Mouse (Mus musculus) megakaryocyte progenitor cell, adult 5-6 weeks (primary cell): ENCODE measurements around the gene Nod2. TPM values are rescaled to one million over a fixed set of nuclear protein-coding genes. Genes with fewer than 3 reads are reported as not detected.

Experiments used
- ATAC-seq: replicated peaks from 2 replicates; pipeline ENCODE4 v1.8.0; 2016; ENCODE audit warnings: mild to moderate bottlenecking, moderate TSS enrichment, inconsistent platforms; ENCODE audit not compliant: poor library complexity
- total RNA-seq, 2 experiments: library from RNA; stranded (forward) in 1 of 2; stranded (reverse) in 1 of 2; fragments of 157-497, 149-512 nt in 1 of 2; fragments of 200-1000 nt in 1 of 2; gene quantifications; 2 replicates each; pipeline versions ENCODE4 v1.2.3 to v1.2.4; 2015 to 2017

The Nod2 gene
- total RNA-seq, 2 experiments from 2014 or later, result 0.17 to 0.52 TPM

DNA sequence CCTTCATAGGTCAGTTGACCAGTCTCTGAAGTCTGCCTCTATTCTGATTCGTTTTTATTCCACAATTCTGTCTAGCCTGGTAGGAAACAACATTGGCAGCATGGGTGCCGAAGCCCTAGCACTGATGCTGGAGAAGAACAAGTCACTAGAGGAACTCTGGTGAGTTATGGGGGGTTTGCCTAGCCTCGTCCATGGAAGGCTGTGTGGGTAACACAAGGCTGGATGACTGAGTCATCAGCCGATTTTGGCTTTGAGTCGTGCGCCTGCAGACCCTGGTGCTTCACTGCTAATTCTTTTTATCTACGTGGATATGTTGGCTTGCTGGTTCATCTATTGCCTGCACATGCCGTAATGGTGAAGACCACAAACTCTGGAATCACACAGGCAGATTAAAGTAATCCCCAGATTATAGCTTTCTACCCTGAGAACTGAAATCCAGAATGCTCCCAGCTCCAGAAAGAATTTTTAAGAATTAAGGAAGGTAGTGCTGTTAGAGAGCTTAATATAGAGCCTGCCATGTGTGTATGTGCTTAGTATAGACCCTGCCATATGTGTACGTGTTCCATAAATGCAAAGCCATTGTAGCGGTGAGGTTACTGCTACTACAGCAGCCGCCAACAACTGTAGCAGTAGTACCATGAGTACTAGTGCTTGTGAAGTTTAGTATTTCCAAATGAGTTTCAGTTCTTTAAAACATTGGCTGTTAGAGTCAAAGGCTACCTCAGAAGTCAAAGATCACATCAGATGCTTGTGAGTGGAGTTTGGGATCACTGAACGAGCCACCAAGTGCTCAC lies 28.5 kb downstream of the Nod2 start:
- peak; percentile 26; the same call in 1 of the 2 replicates for ATAC-seq

DNA sequence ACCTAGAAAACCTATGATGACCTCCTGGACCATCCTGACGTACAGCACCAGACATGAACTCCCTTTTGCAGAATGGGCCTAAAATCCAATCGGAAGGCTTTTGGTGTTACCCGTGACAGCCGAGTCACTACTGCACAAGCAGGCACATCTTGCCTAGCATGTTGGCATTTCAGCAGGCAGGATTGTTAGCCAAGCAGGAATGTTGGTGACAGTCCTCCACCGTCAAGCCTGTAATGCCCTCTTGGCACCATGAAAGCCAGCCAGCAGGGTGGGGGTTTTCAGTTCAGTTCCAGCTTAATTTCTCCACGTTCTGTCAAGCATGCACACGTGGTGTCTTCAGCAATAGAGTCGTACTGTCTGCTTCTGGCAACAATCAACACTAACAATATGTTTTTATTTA lies 30.0 kb downstream of the Nod2 start:
- no peak for ATAC-seq

- ATAC-seq, result no peak
Observed at GRCm38 (mm10) chr8:88680566-88680965, 33.5 kb downstream of the Nod2 start.

- no peak for ATAC-seq
Observed at GRCm38 (mm10) chr8:88681046-88681445, 33.9 kb downstream of the Nod2 start.

- no peak for ATAC-seq
Observed at GRCm38 (mm10) chr8:88683656-88684289, 36.7 kb downstream of the Nod2 start.

DNA sequence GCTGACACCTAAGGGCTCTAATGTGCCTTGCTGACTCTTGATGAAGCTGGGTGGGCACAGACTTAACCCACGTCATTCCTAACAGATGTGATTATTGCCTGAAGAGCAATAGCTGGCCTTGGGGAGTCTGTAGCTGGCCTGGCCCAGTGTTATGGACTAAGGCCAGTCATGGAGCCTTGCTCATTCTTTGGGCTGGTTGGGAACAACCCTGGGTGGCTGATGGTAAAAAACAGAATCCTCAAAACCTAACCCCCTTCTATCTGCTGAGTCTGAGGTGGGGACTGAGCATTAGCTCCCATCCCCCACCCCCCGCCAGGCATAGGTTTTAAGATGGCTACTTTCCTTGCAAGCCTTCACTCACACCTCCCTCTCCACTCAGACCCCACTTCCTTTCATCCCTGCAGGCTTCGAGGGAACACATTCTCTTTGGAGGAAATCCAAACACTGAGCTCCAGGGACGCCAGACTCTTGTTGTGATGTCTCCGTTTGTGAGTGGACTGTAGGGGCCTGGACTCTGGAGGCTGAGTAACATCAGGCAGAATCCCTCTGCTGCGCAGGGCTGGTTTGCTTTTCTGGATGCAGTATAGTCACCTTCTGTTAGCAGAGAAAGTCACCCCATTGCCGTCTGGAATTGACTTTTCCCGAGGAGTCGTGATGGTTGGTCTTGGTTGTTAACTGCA lies 39.3 kb downstream of the Nod2 start:
- no peak for ATAC-seq

- no peak for ATAC-seq
Observed at GRCm38 (mm10) chr8:88686906-88687235, 39.8 kb downstream of the Nod2 start.

DNA sequence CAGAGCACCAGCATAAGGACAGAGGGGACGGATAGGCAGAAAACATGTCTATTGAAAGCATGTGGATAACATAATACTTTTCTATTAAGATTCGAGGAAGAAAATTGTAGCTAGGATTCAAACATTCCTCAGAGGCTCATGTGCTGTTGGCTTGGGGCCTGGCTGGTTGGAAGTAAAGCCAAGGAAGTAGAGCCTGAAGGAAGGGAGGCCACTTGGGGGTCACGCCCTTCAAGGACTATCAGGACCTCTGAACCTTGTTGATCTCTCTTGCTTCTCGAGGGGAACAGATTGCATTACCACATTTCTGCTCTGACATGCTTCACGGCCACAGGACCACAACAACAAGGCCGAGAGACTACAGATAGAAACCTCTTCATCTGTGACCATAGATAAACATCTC lies 42.0 kb downstream of the Nod2 start:
- no peak for ATAC-seq

- ATAC-seq, result no peak
Observed at GRCm38 (mm10) chr8:88689891-88690290, 42.8 kb downstream of the Nod2 start.

GRCm38 (mm10) chr8:88691342-88691948 lies 44.3 kb downstream of the Nod2 start:
- ATAC-seq, result no peak

DNA sequence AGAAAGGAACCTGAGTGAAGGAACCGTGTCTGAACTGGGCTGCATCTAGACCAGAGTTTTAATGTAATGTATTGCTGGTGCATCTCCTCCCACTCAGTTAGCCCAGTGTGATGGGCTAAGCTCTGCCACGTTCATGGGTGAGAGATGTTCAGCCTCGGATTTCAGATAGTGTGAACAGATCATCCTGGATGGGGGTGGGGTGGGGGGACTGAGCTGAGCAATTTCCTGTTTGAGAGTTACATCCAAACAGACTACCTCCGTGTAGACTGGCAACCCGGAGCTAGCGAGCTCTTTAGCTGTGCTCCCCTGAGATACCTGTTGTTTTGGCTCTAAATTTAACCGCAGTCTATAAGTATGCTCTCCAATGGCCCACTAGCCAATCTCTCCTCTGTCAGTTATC lies 44.8 kb downstream of the Nod2 start:
- ATAC-seq, result no peak

- ATAC-seq, result no peak
Observed at GRCm38 (mm10) chr8:88692866-88693265, 45.8 kb downstream of the Nod2 start.

DNA sequence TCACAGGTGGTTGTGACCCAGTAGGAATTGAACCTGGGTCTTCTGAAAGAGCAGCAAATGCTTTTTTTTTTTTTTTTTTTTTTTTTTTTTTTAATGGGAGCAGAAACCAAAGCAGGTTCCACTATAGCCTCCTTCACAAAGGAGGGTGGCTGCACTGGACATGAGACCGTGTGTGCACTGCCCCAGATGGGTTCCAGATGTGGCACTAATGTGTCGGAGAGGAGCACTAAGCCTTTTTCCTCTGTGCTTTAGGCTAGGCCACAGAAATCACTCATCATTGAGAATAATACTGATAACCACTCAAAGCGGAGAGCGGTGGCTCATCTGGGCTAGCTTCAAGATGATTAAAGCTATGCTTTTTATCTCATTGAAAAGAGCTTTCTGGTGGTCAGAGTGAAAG lies 46.3 kb downstream of the Nod2 start:
- ATAC-seq, result no peak

DNA sequence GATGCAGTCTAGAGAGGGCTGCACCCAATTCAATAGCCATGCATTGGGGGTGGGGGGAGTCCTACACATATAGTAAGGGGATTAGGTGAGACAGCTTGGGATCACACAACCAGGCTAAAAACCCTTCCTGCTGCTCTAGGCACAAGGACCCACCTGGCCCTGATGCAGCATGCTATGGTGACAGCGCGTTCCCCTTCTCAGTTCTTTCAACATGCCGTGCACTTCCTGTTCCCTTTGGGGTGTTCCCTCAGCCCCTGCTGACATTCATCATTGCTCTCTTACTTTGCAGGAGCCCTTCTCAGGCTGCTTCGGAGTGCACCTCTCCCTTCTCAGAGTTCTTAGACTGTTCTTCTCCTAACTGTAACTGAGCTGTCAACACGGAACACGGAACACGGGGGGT lies 47.2 kb downstream of the Nod2 start:
- peak; percentile 51 for ATAC-seq

DNA sequence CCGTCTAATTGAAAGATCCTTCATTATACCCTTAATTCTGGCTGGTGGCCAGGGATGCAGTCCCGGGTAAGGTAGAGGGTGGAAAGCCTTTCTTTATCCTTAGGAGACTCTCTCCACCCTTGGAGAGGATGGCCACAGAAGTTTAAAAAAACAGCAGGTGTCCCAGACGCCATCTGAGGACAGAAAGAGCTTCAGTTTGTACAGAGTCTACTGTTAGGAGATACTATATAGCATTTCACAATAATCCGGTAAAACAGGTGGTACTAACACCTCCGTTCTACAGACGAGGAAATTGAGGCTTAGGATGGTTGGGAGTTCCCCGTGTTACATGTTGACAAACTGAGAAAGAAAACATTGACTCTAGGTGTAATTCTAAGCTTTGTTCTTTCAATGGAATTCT lies 49.1 kb downstream of the Nod2 start:
- no peak for ATAC-seq

DNA sequence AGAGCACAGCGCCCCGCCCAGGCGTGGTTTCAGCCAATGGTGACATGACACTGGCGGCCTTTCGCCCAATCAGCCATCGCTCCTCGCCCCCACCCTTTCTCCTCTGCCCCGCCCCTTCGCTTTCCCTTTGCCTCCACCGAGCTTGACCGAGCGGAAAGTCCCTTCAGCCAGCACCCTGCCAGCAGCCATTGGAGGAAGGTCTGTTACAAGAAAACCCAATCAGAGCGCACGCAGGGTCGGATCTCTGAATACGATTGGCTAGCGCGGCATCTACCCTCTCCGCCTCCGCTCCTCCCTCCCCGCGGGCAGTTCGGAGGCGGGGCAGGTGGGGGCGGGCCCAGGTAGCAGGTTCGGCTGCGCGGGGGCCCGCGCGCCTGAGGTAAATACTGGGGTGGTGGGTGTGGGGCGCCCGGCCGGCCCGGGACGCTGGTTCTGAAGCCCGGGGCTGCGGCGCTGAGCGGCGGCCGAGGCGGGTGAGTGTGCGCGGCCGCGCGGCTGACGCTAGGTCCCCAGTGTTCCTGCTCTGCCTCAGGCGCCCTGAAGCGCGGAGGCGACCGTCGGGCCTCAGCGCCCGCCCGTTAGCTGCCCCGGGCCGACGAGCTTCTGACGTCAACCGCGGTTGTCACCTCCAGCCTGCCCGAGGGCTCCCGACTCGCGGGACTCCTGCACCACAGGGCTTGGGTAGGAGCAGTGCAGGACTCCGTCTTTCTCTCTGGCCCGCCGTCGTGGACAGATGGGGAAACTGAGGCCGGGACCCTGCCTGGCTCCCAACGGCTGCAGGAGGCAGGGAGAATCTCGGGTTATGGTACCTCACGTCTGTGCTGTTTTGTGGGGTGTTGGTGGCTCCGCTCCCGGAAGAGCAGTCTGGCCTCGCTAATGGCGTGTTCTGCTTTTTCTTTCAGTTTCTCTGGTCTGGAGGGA lies 49.9 kb downstream of the Nod2 start, which contains the start of gene Cyld:
Cyld (plus strand) TSS at position 308 of the 921 bp plus-strand sequence.
- ATAC-seq, result peak; percentile 85

- no peak for ATAC-seq
Observed at GRCm38 (mm10) chr8:88697642-88698031, 50.5 kb downstream of the Nod2 start.

DNA sequence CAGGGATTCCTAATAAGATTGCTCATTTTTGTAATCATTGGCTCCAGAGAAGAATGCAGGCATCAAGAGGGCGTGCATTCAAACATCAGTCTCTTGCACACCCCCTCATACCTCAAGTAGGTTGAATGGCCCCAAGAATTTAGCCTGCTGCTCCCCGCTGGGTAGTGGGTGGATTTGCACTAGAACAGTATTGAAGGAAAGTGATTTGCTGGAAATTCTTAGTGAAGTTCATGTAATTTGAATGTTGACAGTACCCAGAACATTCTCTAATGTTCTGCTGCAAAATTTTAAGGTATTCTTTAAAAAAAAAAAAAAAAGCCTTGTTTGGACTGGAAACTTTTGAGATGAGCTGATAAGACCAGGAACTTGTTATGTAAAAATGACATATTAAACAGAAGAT lies 50.9 kb downstream of the Nod2 start:
- no peak for ATAC-seq

- ATAC-seq, result peak; percentile 29
Observed at GRCm38 (mm10) chr8:88701611-88702010, 54.5 kb downstream of the Nod2 start.

DNA sequence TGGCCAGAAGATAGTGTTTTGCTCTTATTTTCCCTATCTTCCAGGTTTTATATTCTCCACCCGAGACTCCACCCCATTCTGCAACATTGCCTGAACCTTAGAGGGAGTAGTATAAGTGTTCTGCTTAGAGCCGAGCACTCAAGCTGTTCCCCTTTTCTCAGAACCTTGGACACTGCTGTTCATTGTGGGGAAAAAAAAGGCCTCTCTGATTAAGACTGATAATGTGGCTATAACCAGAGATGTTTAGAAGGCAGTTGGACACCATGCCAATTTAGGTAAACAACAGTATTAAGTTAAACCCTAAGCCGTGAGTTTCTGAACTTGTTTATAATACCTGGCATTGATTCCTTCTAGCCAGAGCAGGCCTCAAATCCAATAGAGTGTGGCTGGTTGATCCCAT lies 55.7 kb downstream of the Nod2 start:
- ATAC-seq, result no peak
